Mouse (Mus musculus) testis, adult 2 months (tissue): ENCODE results near the gene Idi1. TPM values are rescaled to one million over a fixed set of nuclear protein-coding genes. Genes with fewer than 3 reads are reported as not detected.
A peak's percentile ranks its signal among the peaks of the same experiment; 100 is the strongest.

ENCODE experiments used
- H3K27ac ChIP-seq: fragments of 200-500 bp; 2 replicates; pipeline ENCODE4 v1.5.1; 2012; ENCODE audit warnings: low read depth, low read length; ENCODE audit not compliant: control insufficient read depth, insufficient read depth
- H3K27me3 ChIP-seq: fragments of 200-500 bp; 2 replicates; pipeline ENCODE4 v1.6.1; 2012; ENCODE audit warnings: mild to moderate bottlenecking, low read length, moderate library complexity; ENCODE audit not compliant: control insufficient read depth, insufficient read depth
- H3K36me3 ChIP-seq: fragments of 200-500 bp; 2 replicates; pipeline ENCODE4 v1.6.1; 2012; ENCODE audit warnings: mild to moderate bottlenecking, low read length; ENCODE audit not compliant: control insufficient read depth, insufficient read depth
- H3K4me1 ChIP-seq: fragments of 200-500 bp; 2 replicates; pipeline ENCODE4 v1.6.1; 2012; ENCODE audit warnings: low read length; ENCODE audit not compliant: control insufficient read depth, insufficient read depth
- H3K4me3 ChIP-seq: fragments of 200-500 bp; 2 replicates; pipeline ENCODE4 v1.5.1; 2012; ENCODE audit warnings: low read depth, mild to moderate bottlenecking, low read length, moderate library complexity, mixed read lengths; ENCODE audit not compliant: control insufficient read depth
- CTCF ChIP-seq: fragments of 200-500 bp; IDR thresholded peaks from 2 replicates; pipeline ENCODE4 v1.5.1; 2012; ENCODE audit warnings: low read depth, mild to moderate bottlenecking, inconsistent platforms, low read length, moderate library complexity; ENCODE audit not compliant: control insufficient read depth, insufficient read depth, insufficient replicate concordance
- POLR2A ChIP-seq: fragments of 200-500 bp; IDR thresholded peaks from 2 replicates; pipeline ENCODE4 v1.6.1; 2012; ENCODE audit warnings: low read depth, mild to moderate bottlenecking, inconsistent platforms, low read length, moderate library complexity; ENCODE audit not compliant: control insufficient read depth
- polyA plus RNA-seq: library from polyadenylated mRNA; depleted of rRNA; stranded (reverse); fragments of >200 nt; gene quantifications from 2 replicates; pipeline ENCODE4 v1.2.3, GENCODE M21; 2012

The Idi1 gene
- polyA plus RNA-seq, 1 experiment: 22.6 TPM

GRCm38 (mm10) chr13:8847702-8848101 lies 37.6 kb upstream of the Idi1 start:
- Histone ChIP-seq H3K4me3 (no peak overlapping the region), H3K4me1 (no peaks in the 10 kb centered on the region), H3K27me3 (no peaks in the 10 kb centered on the region), H3K27ac (no peak overlapping the region), H3K36me3 (peaks cover 3% of the 10 kb centered on the region)
- TF ChIP-seq CTCF (no peak), POLR2A (no peak)

- no peaks in the 10 kb centered on the region for H3K27me3 ChIP-seq
- TF ChIP-seq CTCF (no peak), POLR2A (no peak)
- H3K4me3 ChIP-seq: no peak overlapping the region
- no peaks in the 10 kb centered on the region for H3K4me1 ChIP-seq
- H3K36me3 ChIP-seq: peaks cover 3% of the 10 kb centered on the region
- no peak overlapping the region for H3K27ac ChIP-seq
These were observed 36.0 kb upstream of the Idi1 start for GRCm38 (mm10) chr13:8849311-8849710.

- H3K36me3 ChIP-seq: peaks cover 1% of the 10 kb centered on the region
- H3K27ac ChIP-seq: no peak overlapping the region
- TF ChIP-seq POLR2A (no peak), CTCF (no peak)
- H3K4me1 ChIP-seq: no peaks in the 10 kb centered on the region
- H3K4me3 ChIP-seq: no peak overlapping the region
- H3K27me3 ChIP-seq: no peaks in the 10 kb centered on the region
These were observed 31.9 kb upstream of the Idi1 start for GRCm38 (mm10) chr13:8853424-8853823.

GRCm38 (mm10) chr13:8854769-8855168 lies 30.5 kb upstream of the Idi1 start:
- TF ChIP-seq CTCF: no peak
- TF ChIP-seq POLR2A: no peak
- H3K4me3 ChIP-seq: no peak overlapping the region
- no peaks in the 10 kb centered on the region for H3K27me3 ChIP-seq
- H3K36me3 ChIP-seq: peaks cover 1% of the 10 kb centered on the region
- no peaks in the 10 kb centered on the region for H3K4me1 ChIP-seq
- peak overlapping the region; percentile 39; the same call in 1 of the 2 replicates for H3K27ac ChIP-seq

- H3K27me3 ChIP-seq: no peaks in the 10 kb centered on the region
- H3K4me3 ChIP-seq: peak overlapping the region; percentile 71
- no peaks in the 10 kb centered on the region for H3K4me1 ChIP-seq
- H3K36me3 ChIP-seq: peaks cover 1% of the 10 kb centered on the region
- H3K27ac ChIP-seq: peak overlapping the region; percentile 51
- TF ChIP-seq CTCF (no peak), POLR2A (no peak)
These were observed 26.8 kb upstream of the Idi1 start for GRCm38 (mm10) chr13:8858453-8858852.

- Histone ChIP-seq H3K36me3 (peaks cover 1% of the 10 kb centered on the region; the same call in 1 of the 2 replicates), H3K27ac (no peak overlapping the region), H3K27me3 (no peaks in the 10 kb centered on the region), H3K4me1 (no peaks in the 10 kb centered on the region), H3K4me3 (no peak overlapping the region)
- TF ChIP-seq POLR2A (no peak), CTCF (no peak)
These were observed 24.4 kb upstream of the Idi1 start for GRCm38 (mm10) chr13:8860861-8861260.

- no peaks in the 10 kb centered on the region for H3K27me3 ChIP-seq
- no peak overlapping the region for H3K4me3 ChIP-seq
- no peaks in the 10 kb centered on the region for H3K4me1 ChIP-seq
- H3K36me3 ChIP-seq: no peaks in the 10 kb centered on the region
- TF ChIP-seq POLR2A (no peak), CTCF (no peak)
- no peak overlapping the region for H3K27ac ChIP-seq
These were observed 20.3 kb upstream of the Idi1 start for GRCm38 (mm10) chr13:8864990-8865389.

GRCm38 (mm10) chr13:8866612-8867011 lies 18.7 kb upstream of the Idi1 start:
- no peak for TF ChIP-seq CTCF
- no peak for TF ChIP-seq POLR2A
- Histone ChIP-seq H3K27ac (no peak overlapping the region), H3K4me3 (no peak overlapping the region), H3K27me3 (no peaks in the 10 kb centered on the region), H3K36me3 (no peaks in the 10 kb centered on the region), H3K4me1 (no peaks in the 10 kb centered on the region)
